Comparison of ENCODE assay signal across 8 mouse cellular contexts in the genomic region with DNA sequence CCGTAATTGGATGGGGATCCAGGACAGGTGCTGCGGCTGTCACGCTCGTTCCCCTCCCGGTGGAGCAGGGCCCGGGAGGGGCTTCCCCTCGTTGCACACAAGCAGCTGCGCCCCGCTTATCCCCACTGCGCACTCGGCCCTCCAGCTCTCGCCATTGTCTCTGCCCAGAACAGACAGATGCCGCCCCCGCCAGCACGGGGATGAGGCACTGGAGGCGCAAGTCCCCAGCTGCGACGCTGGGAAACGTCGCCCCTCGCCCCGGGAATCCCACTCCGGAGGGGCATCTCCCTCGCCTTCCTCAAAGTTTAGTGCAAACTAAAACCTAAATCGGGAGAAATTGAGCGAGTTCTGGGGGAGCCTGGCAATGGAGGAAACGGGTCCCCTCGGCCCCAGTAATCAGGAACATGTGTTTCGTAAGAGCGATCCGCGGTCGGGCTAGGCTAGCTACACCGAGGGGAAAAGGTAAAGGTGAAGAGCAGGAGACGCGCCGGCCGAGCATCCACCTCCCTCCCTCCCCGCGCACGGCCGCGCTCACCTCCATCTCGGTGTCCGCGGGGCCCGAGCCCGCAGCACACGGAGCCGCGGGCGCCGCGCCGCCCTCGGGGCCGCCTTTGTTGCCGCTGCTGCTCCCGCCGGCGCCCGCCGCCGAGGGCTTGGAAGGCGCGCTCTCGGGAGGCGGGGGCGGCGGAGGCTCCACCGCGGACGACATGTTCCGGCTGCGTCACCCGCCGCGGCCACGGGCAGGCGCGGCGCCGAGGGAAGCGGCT. TPM values are rescaled to one million over a fixed set of nuclear protein-coding genes. Genes with fewer than 3 reads are reported as not detected.
DNase-seq lines count a peak whose midpoint lies in the region; ATAC-seq and TF ChIP-seq lines count a peak whose summit lies in the region.

No protein-coding gene starts in this region.

- DNase-seq in c-Kit-positive CD71-negative TER-119-negative erythroid progenitor cells, embryonic 14.5 days (ENCODE audit: low read depth) = peak; percentile 34
- peak; percentile 85 for DNase-seq in forebrain, embryonic 11.5 days (ENCODE audit: low spot score)
- DNase-seq in kidney, postnatal 4 days = peak; percentile 54 to 69
- DNase-seq in lung, adult 2 months = peak; percentile 36
- DNase-seq in testis, postnatal 14 days (ENCODE audit: low spot score) = peak; percentile 70

- no peaks in the 10 kb centered on the region for H3K27me3 ChIP-seq in E14TG2a.4 (ENCODE audit: insufficient read depth, low read length)
- H3K27me3 ChIP-seq in forebrain, embryonic 11.5 days (ENCODE audit: control insufficient read depth, insufficient read depth, low read length) = no peaks in the 10 kb centered on the region
- H3K27me3 ChIP-seq in heart, embryonic 15.5 days = no peaks in the 10 kb centered on the region
- no peaks in the 10 kb centered on the region for H3K27me3 ChIP-seq in neural tube, embryonic 15.5 days (replicated peaks)

- peak; percentile 78 for ATAC-seq in forebrain, embryonic 11.5 days (replicated peaks; ENCODE audit: low FRiP score)
- peak; percentile 42 for ATAC-seq in heart, embryonic 15.5 days (replicated peaks; ENCODE audit: insufficient number of reproducible peaks, insufficient read depth, low FRiP score, low read depth)
- ATAC-seq in neural tube, embryonic 15.5 days (ENCODE audit: low FRiP score) = peak; percentile 74

- peaks cover 37% of the 10 kb centered on the region for H3K4me1 ChIP-seq in E14TG2a.4 (replicated peaks; ENCODE audit: low read depth, low read length)
- H3K4me1 ChIP-seq in forebrain, embryonic 11.5 days (replicated peaks; ENCODE audit: control insufficient read depth, insufficient read depth, low read length) = no peaks in the 10 kb centered on the region
- H3K4me1 ChIP-seq in heart, embryonic 15.5 days (replicated peaks) = peaks cover 10% of the 10 kb centered on the region
- peaks cover 7% of the 10 kb centered on the region for H3K4me1 ChIP-seq in lung, adult 2 months (ENCODE audit: control insufficient read depth, insufficient read depth, low read length)
- peaks cover 9% of the 10 kb centered on the region for H3K4me1 ChIP-seq in neural tube, embryonic 15.5 days

- TF ChIP-seq CTCF in E14TG2a.4 (conservative IDR thresholded peaks at IDR 0.05; ENCODE audit: low read length) = no peak
- TF ChIP-seq CTCF in lung, adult 2 months (IDR thresholded peaks at IDR 0.05; ENCODE audit: insufficient read depth, low read length) = no peak

- peak overlapping the region; percentile 97 for H3K9ac ChIP-seq in forebrain, embryonic 11.5 days (ENCODE audit: low read length)
- H3K9ac ChIP-seq in heart, embryonic 15.5 days = peak overlapping the region; percentile 95
- H3K9ac ChIP-seq in neural tube, embryonic 15.5 days (replicated peaks) = peak overlapping the region; percentile 64

- no peaks in the 10 kb centered on the region for H3K9me3 ChIP-seq in E14TG2a.4 (ENCODE audit: low read length)
- H3K9me3 ChIP-seq in forebrain, embryonic 11.5 days (ENCODE audit: control insufficient read depth, low read length) = no peaks in the 10 kb centered on the region
- H3K9me3 ChIP-seq in heart, embryonic 15.5 days (replicated peaks) = no peaks in the 10 kb centered on the region
- H3K9me3 ChIP-seq in neural tube, embryonic 15.5 days (replicated peaks) = no peaks in the 10 kb centered on the region

- H3K27ac ChIP-seq in forebrain, embryonic 11.5 days (ENCODE audit: low read depth, low read length) = peak overlapping the region; percentile 99
- H3K27ac ChIP-seq in heart, embryonic 15.5 days = peak overlapping the region; percentile 99
- peak overlapping the region; percentile 97 for H3K27ac ChIP-seq in neural tube, embryonic 15.5 days (replicated peaks)

- no peak for TF ChIP-seq POLR2A in lung, adult 2 months (IDR thresholded peaks at IDR 0.05; ENCODE audit: borderline replicate concordance, extremely low read depth, low read depth, low read length)

- H3K36me3 ChIP-seq in E14TG2a.4 (ENCODE audit: insufficient read depth, low read length) = peaks cover 23% of the 10 kb centered on the region
- no peaks in the 10 kb centered on the region; the same call in 1 of the 2 replicates for H3K36me3 ChIP-seq in forebrain, embryonic 11.5 days (ENCODE audit: control insufficient read depth, insufficient read depth, low read length)
- H3K36me3 ChIP-seq in heart, embryonic 15.5 days = peaks cover 16% of the 10 kb centered on the region
- peaks cover 9% of the 10 kb centered on the region for H3K36me3 ChIP-seq in neural tube, embryonic 15.5 days

- H3K4me3 ChIP-seq in E14TG2a.4 (replicated peaks; ENCODE audit: low read length) = peak overlapping the region; percentile 99
- peak overlapping the region; percentile 85 for H3K4me3 ChIP-seq in forebrain, embryonic 11.5 days (ENCODE audit: low read depth, low read length)
- peak overlapping the region; percentile 97 for H3K4me3 ChIP-seq in heart, embryonic 15.5 days
- H3K4me3 ChIP-seq in lung, adult 2 months (replicated peaks; ENCODE audit: extremely low read depth, low read depth, low read length) = peak overlapping the region; percentile 91
- H3K4me3 ChIP-seq in neural tube, embryonic 15.5 days (replicated peaks) = peak overlapping the region; percentile 89

- peak overlapping the region; percentile 79 for H3K4me2 ChIP-seq in forebrain, embryonic 11.5 days (ENCODE audit: low read depth, low read length, severe bottlenecking)
- H3K4me2 ChIP-seq in heart, embryonic 15.5 days = peak overlapping the region; percentile 92
- peak overlapping the region; percentile 83 for H3K4me2 ChIP-seq in neural tube, embryonic 15.5 days

- WGBS in forebrain, embryonic 11.5 days = under 1% methylated on average over 48 of the region's 84 CpGs
- WGBS in heart, embryonic 15.5 days = under 1% methylated on average over 79 of the region's 84 CpGs
- WGBS in lung, adult 2 months = under 1% methylated on average over 83 of the region's 84 CpGs
- WGBS in neural tube, embryonic 15.5 days = under 1% methylated on average over 52 of the region's 84 CpGs

RNA-seq across cellular contexts. Expression of a gene that starts 0.7 kb away (rescaled TPM):
- 169 and 176 TPM in 2 replicates for polyA plus RNA-seq in forebrain, embryonic 11.5 days (2014; fragmentation: Nextera tagmentation; extraction: Ambion mirVana)
- polyA plus RNA-seq in heart, embryonic 15.5 days (2015; fragmentation: Nextera tagmentation; extraction: Ambion mirVana) = 34.2 and 42.3 TPM in 2 replicates
- 6.5 and 8.9 TPM in 2 replicates for polyA plus RNA-seq in lung, adult 2 months (2012; rRNA removed)
- polyA plus RNA-seq in neural tube, embryonic 15.5 days (2015; fragmentation: Nextera tagmentation; extraction: Ambion mirVana) = 39.5 and 48.8 TPM in 2 replicates

Comparison
In these comparisons a context has a peak if more than half of its experiments do, and no peak if none do; other contexts are left out.
1. Peak in every context shown above with its lines: DNase-seq, ATAC-seq, H3K4me3 ChIP-seq and H3K27ac ChIP-seq.
2. DNase-seq: peak in every context shown above with its lines; median percentile 85 in forebrain, embryonic 11.5 days; 70 in testis, postnatal 14 days; 62 in kidney, postnatal 4 days; 36 in lung, adult 2 months; 34 in c-Kit-positive CD71-negative TER-119-negative erythroid progenitor cells, embryonic 14.5 days.